Mouse (Mus musculus) hindlimb bud, embryonic 11.5 days (tissue): ENCODE data around the gene Styk1.
"Not testable (repeated sequence)": the region's sequence is repeated elsewhere in the genome, so short reads cannot be mapped to it uniquely, and the experiment has no call there.

ENCODE experiments used
- DNase-seq: peaks from one replicate; pipeline ENCODE4 v3.0.0-alpha.2; 2012; ENCODE audit warnings: low read depth, low spot score; ENCODE audit errors: extremely low spot score

Styk1 gene

DNA sequence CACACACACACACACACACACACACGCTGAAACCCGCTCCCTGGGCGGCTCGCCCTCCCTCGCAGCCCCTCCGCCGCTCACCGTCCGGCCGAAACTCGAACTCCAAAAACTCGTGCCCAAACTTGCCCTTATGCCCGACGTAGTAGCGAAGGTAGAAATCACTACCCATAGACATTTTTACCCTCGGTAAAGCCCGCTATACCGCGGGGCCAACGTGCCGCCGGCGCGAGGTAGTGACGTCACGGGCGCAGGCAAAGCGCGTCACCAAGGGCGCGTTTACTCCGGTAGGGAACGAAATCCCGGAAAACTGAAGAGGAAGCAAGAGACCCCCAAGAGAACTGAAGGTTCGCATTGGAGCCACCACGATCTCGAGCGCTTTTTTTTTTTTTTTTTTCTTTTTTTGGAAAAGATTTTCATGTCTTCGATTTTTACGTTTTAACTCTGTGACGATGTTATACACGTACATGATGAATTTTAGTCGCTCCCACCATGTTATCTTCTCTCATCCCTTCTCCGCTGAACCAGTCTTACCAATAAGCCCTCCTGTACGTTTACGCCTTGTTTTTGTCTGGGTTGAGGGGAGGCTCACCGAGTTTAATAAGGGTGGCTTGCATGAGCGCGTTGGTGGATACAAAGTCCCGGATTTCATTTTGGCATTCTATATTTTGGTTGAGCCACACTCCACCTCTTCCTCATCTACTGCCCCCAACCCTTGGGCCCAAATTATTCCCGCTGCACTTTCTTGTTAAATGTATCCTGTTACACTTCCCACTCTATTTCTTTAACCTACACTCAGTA, 60.2 kb downstream of the Styk1 start, which contains the start of gene Magohb:
Magohb (minus strand) TSS at position 254 of the 798 bp plus-strand sequence.
- peak; percentile 24 for DNase-seq

DNA sequence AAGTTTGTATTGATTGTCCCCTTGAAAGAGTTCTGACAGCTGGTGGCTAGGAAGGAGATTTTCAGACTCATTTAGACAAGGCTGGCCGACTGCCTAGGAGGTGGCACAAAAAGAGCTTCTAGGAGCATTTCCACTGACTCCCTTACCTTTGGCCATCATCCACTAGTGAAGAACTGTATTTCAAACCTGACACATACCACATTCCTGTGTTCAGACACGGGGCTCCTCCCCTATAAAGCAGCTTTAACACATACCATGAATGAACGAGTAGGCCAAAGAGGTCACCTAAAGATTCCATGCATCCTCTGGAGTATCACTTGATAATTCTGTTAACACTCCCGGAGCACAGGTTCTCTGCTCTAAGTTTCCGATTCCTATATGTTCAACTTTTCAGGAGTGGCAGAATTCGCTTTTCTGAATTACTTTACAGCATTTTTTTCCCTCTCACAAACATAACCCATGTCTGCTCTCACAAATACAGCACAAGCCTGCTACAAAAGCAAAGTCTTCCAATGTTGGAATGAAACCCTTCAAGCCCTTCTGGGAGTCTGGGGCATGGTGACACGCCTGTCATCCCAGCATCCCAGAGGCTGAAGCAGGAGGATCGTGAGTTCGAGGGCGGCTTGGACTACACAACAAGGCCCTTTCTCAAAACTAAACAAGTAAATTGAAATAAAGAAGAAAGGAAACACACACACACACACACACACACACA, 61.0 kb downstream of the Styk1 start:
- no peak for DNase-seq

DNA sequence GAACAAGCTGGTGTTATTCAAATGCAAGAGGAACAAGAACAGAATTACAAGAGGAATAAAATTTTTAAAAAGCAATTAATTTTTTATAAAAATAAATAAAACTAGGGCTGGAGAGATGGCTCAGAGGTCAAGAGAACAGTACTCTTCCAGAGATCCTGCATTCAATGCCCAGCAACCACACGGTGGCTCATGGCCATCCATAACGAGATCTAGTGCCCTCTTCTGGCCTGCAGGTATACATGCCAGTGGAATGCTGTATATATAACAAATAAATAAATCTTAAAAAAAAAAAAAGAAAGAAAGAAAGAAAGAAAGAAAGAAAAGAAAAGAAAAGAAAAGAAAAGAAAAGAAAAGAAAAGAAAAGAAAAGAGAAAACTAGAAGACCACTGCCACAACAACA, 63.0 kb downstream of the Styk1 start:
- DNase-seq, result no peak

DNA sequence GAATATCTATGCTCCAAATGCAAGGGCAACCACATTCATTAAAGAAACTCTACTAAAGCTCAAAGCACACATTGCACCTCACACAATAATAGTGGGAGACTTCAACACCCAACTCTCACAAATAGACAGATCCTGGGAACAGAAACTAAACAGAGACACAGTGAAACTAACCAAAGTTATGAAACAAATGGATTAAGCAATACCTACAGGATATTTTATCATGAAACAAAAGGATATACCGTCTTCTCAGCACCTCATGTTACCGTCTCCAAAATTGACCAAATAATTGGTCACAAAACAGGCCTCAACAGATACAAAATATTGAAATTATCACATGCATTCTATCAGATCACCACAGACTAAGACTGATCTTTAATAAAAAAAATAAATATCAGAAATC, 75.2 kb downstream of the Styk1 start:
- DNase-seq, result not testable (repeated sequence)

DNA sequence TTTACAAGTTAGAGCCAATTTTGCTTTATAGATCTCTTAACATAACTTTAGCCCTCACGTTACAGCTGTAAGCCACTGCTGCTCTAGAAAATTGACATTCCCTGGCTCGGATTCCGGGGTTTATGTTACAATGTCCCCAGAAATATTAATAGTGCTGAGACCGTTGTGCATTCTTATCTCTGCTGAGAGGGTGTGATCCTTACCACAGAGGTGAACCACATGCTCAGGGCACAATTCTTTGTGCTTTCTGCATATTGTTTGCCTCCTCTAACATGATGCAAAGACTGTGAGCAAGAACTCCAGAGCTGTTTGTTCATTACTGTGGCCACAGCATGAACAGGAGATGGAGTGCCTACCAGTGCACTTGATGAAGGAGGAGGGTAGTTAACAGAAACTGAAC, 76.7 kb downstream of the Styk1 start:
- no peak for DNase-seq

DNA sequence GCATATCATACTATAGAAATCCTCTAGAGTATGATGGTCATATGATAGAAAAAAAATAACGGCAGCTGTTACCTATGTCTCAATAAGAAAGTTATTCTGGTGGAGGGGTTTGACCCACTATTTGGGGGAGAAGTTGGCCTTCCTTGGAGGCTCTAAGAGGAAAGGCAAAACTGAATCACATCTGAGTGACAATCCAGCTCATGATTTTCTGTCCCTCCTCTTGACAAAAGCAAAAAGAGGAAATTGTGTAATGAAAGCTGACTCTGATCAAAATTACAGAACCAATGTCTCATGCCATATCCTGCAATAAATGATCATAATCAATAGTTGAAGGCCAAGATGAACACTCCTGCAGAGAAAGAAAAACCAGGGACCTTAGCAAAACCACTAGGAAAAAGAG, 81.1 kb downstream of the Styk1 start:
- no peak for DNase-seq

DNA sequence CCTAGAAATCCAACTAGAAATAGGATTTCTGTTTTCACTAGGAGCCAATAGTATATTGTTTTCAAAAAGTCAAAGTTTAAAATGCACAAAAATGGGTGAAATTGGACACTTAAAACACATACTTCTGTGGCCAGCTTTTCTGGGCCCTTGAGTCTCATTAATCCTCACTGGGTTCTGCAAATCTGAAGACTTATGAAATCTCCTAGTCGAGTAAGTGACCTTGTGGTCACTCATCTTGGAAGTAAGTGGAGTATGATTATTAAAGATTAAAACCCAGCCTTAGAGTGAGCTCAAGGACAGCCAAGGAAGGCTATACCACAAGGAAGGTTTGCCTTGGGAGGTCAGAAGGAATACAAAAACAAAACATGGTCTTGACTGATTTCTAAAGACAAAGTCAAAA, 83.1 kb downstream of the Styk1 start:
- DNase-seq, result no peak

DNA sequence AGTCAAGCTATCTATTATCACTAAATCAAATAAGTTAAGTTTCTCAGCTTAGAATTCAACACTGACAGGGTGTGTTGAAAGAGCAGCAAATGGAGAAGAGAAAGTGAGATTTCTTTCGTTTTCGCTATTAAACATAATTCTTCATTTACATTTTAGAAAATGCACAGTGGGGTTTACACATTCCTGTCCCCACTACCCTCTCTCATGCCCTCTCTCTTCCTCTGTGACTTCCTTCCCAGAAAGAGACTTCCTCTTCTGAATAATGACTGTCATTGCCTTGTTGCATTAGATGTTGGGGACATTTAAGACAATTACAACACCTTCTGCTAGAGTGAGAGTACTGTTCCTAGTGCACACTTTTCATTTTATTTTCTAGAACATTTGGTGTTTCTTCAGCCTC, 83.8 kb downstream of the Styk1 start:
- DNase-seq, result no peak

DNA sequence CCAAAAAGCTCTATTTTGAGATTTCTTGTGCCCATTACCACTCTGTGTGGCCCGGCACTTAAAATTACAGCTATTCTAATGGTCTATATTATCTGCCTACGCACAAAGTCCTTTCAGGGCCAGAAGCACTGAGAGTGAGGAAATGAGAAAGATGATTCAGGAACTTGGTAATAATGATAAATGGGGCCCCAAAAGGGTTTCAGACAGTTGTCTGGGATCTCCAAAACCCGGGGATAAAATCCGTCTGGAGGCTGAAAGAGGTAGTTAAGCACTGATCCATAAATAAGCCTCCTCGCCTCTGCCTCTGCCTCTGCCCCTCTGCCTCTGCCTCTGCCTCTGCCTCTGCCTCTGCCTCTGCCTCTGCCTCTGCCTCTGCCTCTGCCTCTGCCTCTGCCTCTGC, 89.2 kb downstream of the Styk1 start:
- no peak for DNase-seq

DNA sequence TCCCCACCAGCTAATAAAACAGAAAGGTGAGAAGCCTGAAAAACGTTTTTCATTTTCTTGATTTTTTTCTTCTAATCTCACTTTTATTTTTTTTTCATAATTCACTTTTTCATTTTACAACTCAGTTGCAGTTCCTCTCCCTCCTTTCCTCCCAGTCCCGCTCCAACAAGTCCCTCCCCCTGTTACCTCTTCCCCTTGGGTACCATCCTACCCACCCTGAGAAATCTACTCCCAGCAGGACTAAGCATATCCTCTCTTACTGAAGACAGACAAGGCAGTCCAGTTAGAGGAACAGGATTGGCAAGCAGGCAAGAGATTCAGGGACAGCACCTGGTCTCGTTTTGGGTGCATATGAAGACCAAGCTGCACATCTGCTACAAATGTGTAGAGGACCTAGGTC, 90.6 kb downstream of the Styk1 start:
- no peak for DNase-seq

DNA sequence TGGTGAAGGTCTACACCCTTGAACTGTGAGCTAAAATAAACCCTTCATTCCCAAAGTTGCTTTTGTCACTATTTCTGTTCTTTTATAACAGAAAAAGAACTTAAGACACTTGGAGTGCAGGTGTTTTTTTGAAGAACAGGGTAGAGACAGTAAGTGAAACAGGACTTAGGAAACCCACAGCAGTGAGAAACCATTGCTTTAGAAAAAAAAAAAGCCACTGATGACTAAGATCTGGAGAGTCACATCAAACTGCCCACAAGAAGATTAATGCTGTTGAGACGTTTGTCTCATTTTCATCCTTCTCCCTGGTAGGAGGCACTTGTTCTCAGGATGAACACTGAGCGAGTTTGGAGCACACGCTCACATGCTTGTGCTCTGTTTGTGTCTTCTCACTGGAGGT, 91.4 kb downstream of the Styk1 start:
- DNase-seq, result no peak
